Mouse (Mus musculus) intestine, embryonic 16.5 days (tissue): ENCODE measurements around the gene Fcer1g. TPM values are rescaled to one million over a fixed set of nuclear protein-coding genes. Genes with fewer than 3 reads are reported as not detected.

Source experiments
- ATAC-seq: fragments of 200-750 bp; cut with Nextera tagmentation; 2 replicates; pipeline ENCODE4 v1.8.0; 2017; ENCODE audit warnings: moderate TSS enrichment, moderate library complexity
- H3K27ac ChIP-seq: fragments of 300-500 bp; sonication (generic); 2 replicates; pipeline ENCODE4 v1.5.1; 2014; ENCODE audit warnings: mild to moderate bottlenecking, low read length
- H3K27me3 ChIP-seq: fragments of 300-500 bp; sonication (generic); replicated peaks from 2 replicates; pipeline ENCODE4 v1.6.1; 2014; ENCODE audit warnings: low read length, control low read depth, mixed read lengths; ENCODE audit not compliant: control insufficient read depth, insufficient read depth
- H3K36me3 ChIP-seq: fragments of 300-500 bp; sonication (generic); 2 replicates; pipeline ENCODE4 v1.6.1; 2014; ENCODE audit warnings: low read length, control low read depth; ENCODE audit not compliant: control insufficient read depth, insufficient read depth
- H3K4me1 ChIP-seq: fragments of 300-500 bp; sonication (generic); 2 replicates; pipeline ENCODE4 v1.6.1; 2014; ENCODE audit warnings: low read length, control low read depth, mixed read lengths; ENCODE audit not compliant: control insufficient read depth, insufficient read depth
- H3K4me2 ChIP-seq: fragments of 300-500 bp; sonication (generic); 2 replicates; pipeline ENCODE4 v1.6.1; 2014; ENCODE audit warnings: low read depth, low read length, control low read depth
- H3K4me3 ChIP-seq: fragments of 300-500 bp; sonication (generic); 2 replicates; pipeline ENCODE4 v1.5.1; 2014; ENCODE audit warnings: mild to moderate bottlenecking, low read length
- H3K9ac ChIP-seq: fragments of 300-500 bp; sonication (generic); 2 replicates; pipeline ENCODE4 v1.6.1; 2014; ENCODE audit warnings: low read depth, low read length
- H3K9me3 ChIP-seq: fragments of 300-500 bp; sonication (generic); 2 replicates; pipeline ENCODE4 v1.6.1; 2016; ENCODE audit warnings: low read length, control low read depth; ENCODE audit not compliant: control insufficient read depth
- WGBS: fragments of 180-500 bp; shearing (Covaris S2); extraction: QIAGEN DNeasy Blood & Tissue Kit; methylation state at CpG from one replicate; pipeline ENCODE4 v1.1.7; 2014; 5-methylcytosine and 5-hydroxymethylcytosine counted together
- polyA plus RNA-seq: library from polyadenylated mRNA; unstranded; fragments of >200 nt; fragmentation: Nextera tagmentation; extraction: Ambion mirVana; gene quantifications from 2 replicates; pipeline ENCODE4 v1.2.1, GENCODE M21; 2015

The Fcer1g gene
- polyA plus RNA-seq, 1 experiment from 2014 or later = 52.1 TPM

- no peak for ATAC-seq
Observed at GRCm38 (mm10) chr1:171278436-171278835, 44.3 kb upstream of the Fcer1g start.

DNA sequence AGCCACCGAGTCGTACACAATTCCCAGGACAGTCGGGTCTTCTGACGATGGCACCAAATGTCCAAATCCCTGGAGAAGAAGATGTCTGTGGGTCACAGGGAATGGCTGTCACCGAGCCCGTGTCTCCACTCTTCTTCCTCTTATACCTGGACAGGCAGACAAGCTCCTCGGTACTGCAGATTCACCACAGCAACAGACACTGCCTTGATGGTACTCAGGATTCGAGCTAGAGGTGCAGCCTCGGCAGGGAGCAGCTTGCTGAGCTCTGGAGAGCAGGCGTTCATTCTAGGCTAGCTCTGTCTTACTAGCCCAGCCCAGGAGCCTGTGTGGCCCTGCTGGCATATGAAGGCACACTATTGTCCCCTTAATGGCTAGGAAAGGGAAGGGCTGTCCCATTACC, 43.6 kb upstream of the Fcer1g start:
- peaks cover 32% of the 10 kb centered on the region for H3K36me3 ChIP-seq
- 86% methylated on average over 10 of the region's 10 CpGs for WGBS

More at GRCm38 (mm10) chr1:171278436-171278835, 44.3 kb upstream of the Fcer1g start:
- Histone ChIP-seq H3K4me3 (no peak overlapping the region), H3K27ac (no peak overlapping the region), H3K4me2 (no peak overlapping the region), H3K9ac (no peak overlapping the region), H3K9me3 (no peaks in the 10 kb centered on the region), H3K4me1 (peaks cover 14% of the 10 kb centered on the region; the same call in 1 of the 2 replicates), H3K36me3 (peaks cover 32% of the 10 kb centered on the region), H3K27me3 (no peaks in the 10 kb centered on the region)
- 95% methylated on average over 8 of the region's 8 CpGs for WGBS

GRCm38 (mm10) chr1:171276110-171276748, 42.1 kb upstream of the Fcer1g start:
- Histone ChIP-seq H3K9me3 (no peaks in the 10 kb centered on the region), H3K27me3 (no peaks in the 10 kb centered on the region), H3K36me3 (peaks cover 37% of the 10 kb centered on the region), H3K9ac (no peak overlapping the region), H3K4me1 (peaks cover 12% of the 10 kb centered on the region), H3K27ac (no peak overlapping the region), H3K4me2 (no peak overlapping the region), H3K4me3 (no peak overlapping the region)
- WGBS = 89% methylated on average over 14 of the region's 14 CpGs
- no peak for ATAC-seq

More for the DNA sequence above, 43.6 kb upstream of the Fcer1g start:
- no peak overlapping the region for H3K4me2 ChIP-seq
- H3K9ac ChIP-seq = no peak overlapping the region
- H3K4me1 ChIP-seq = peaks cover 14% of the 10 kb centered on the region; the same call in 1 of the 2 replicates
- no peak overlapping the region for H3K27ac ChIP-seq
- H3K27me3 ChIP-seq = no peaks in the 10 kb centered on the region
- no peak for ATAC-seq
- no peaks in the 10 kb centered on the region for H3K9me3 ChIP-seq
- no peak overlapping the region for H3K4me3 ChIP-seq

- H3K4me3 ChIP-seq = no peak overlapping the region
- no peak for ATAC-seq
- H3K9me3 ChIP-seq = no peaks in the 10 kb centered on the region
- H3K27me3 ChIP-seq = no peaks in the 10 kb centered on the region
- H3K36me3 ChIP-seq = peaks cover 37% of the 10 kb centered on the region
- no peak overlapping the region for H3K9ac ChIP-seq
- no peak overlapping the region for H3K27ac ChIP-seq
- no peak overlapping the region for H3K4me2 ChIP-seq
- WGBS = 82% methylated on average over 11 of the region's 11 CpGs
- peaks cover 14% of the 10 kb centered on the region for H3K4me1 ChIP-seq
Observed at GRCm38 (mm10) chr1:171275144-171275734, 41.1 kb upstream of the Fcer1g start.

GRCm38 (mm10) chr1:171274171-171274570, 40.0 kb upstream of the Fcer1g start:
- Histone ChIP-seq H3K4me2 (no peak overlapping the region), H3K9me3 (no peaks in the 10 kb centered on the region), H3K27me3 (no peaks in the 10 kb centered on the region), H3K4me3 (no peak overlapping the region), H3K9ac (no peak overlapping the region), H3K27ac (no peak overlapping the region), H3K4me1 (peaks cover 9% of the 10 kb centered on the region), H3K36me3 (peaks cover 37% of the 10 kb centered on the region)
- 93% methylated on average over 12 of the region's 12 CpGs for WGBS
- no peak for ATAC-seq

DNA sequence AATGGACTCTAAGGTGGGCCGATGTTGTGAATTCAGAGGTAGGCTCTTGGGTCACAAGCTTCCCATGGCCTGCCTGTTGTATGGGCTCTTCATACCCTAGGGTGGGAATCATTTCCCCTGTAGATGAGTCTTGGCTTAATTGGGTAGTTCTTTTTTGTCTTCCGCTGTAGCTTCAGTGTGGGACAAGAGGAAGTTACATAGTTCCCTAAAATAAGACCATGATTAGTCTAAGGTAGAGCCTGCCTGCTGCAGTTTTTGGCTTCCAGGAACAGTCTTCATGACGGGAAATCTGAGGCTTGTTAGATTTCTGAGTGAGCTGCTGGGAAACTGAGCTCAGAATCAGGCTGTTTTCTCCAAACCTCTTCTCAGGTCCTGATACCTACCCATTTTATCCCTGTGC, 37.9 kb upstream of the Fcer1g start:
- Histone ChIP-seq H3K9me3 (no peaks in the 10 kb centered on the region), H3K9ac (no peak overlapping the region), H3K4me1 (peaks cover 9% of the 10 kb centered on the region), H3K27me3 (no peaks in the 10 kb centered on the region), H3K4me3 (no peak overlapping the region), H3K27ac (no peak overlapping the region), H3K4me2 (no peak overlapping the region), H3K36me3 (peaks cover 30% of the 10 kb centered on the region)
- ATAC-seq = no peak
- 91% methylated on average over 3 of the region's 3 CpGs for WGBS

DNA sequence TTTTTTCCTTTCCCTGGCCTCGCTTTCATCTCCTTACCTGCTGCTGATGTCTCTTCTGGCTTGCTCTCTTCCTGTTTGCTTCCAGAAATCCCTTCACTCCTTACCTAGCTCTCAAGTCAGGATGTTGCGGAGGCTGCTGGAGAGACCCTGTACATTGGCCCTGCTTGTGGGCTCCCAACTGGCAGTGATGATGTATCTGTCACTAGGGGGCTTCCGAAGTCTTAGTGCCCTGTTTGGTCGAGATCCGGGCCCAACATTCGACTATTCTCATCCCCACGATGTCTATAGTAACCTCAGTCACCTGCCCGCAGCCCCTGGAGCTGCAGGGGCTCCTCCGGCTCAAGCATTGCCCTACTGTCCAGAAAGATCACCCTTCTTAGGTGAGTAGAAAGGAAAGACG, 37.5 kb upstream of the Fcer1g start:
- ATAC-seq = no peak
- no peak overlapping the region for H3K27ac ChIP-seq
- H3K4me2 ChIP-seq = peak overlapping the region; percentile 93; the same call in 1 of the 2 replicates
- H3K9ac ChIP-seq = no peak overlapping the region
- peaks cover 9% of the 10 kb centered on the region for H3K4me1 ChIP-seq
- peaks cover 25% of the 10 kb centered on the region for H3K36me3 ChIP-seq
- H3K4me3 ChIP-seq = no peak overlapping the region
- H3K27me3 ChIP-seq = no peaks in the 10 kb centered on the region
- 68% methylated on average over 10 of the region's 10 CpGs for WGBS
- no peaks in the 10 kb centered on the region for H3K9me3 ChIP-seq

GRCm38 (mm10) chr1:171271196-171271595, 37.0 kb upstream of the Fcer1g start:
- 38% methylated on average over 9 of the region's 9 CpGs for WGBS
- Histone ChIP-seq H3K9me3 (no peaks in the 10 kb centered on the region), H3K27ac (no peak overlapping the region), H3K36me3 (peaks cover 22% of the 10 kb centered on the region), H3K4me2 (peak overlapping the region; percentile 93), H3K27me3 (no peaks in the 10 kb centered on the region), H3K4me1 (peaks cover 9% of the 10 kb centered on the region), H3K4me3 (peak overlapping the region; percentile 83), H3K9ac (peak overlapping the region; percentile 82)
- no peak for ATAC-seq

DNA sequence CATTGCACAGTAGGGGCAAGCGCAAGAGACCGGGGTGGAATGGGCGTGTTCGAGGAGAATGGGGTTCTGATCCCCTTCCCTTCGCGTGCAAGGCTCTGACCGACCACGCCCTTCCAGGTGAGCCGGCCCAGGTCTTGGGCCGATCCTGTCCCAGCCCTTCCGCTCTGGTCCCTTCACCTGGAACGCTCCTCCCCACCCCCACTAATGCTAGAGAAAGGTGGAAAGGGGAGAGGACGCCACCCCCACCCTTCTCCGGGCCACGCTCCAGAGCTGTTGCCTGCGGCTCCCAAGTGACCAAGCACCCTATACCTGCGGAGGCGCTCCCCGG, 36.4 kb upstream of the Fcer1g start:
- ATAC-seq = peak; percentile 88
- peaks cover 16% of the 10 kb centered on the region; the same call in 1 of the 2 replicates for H3K36me3 ChIP-seq

More for the DNA sequence above, 36.4 kb upstream of the Fcer1g start:
- Histone ChIP-seq H3K4me3 (peak overlapping the region; percentile 83), H3K4me1 (peaks cover 9% of the 10 kb centered on the region), H3K9me3 (no peaks in the 10 kb centered on the region), H3K9ac (peak overlapping the region; percentile 82), H3K27me3 (no peaks in the 10 kb centered on the region), H3K4me2 (peak overlapping the region; percentile 93), H3K27ac (peak overlapping the region; percentile 53)
- 0% methylated on average over 18 of the region's 19 CpGs for WGBS
